Mouse (Mus musculus) neural tube, embryonic 14.5 days (tissue): ENCODE data around the gene Rxfp2. TPM values are rescaled to one million over a fixed set of nuclear protein-coding genes. Genes with fewer than 3 reads are reported as not detected.
A peak's percentile ranks its signal among the peaks of the same experiment; 100 is the strongest.

Source experiments
- ATAC-seq: fragments of 200-750 bp; cut with Nextera tagmentation; 2 replicates; pipeline ENCODE4 v1.8.0; 2017; ENCODE audit warnings: low read depth, mild to moderate bottlenecking, moderate TSS enrichment, moderate library complexity
- H3K27ac ChIP-seq: fragments of 300-500 bp; sonication (generic); 2 replicates; pipeline ENCODE4 v1.5.1; 2014; ENCODE audit warnings: low read depth, mild to moderate bottlenecking, control low read depth, low read length, moderate library complexity, mixed read lengths
- H3K27me3 ChIP-seq: fragments of 300-500 bp; sonication (generic); 2 replicates; pipeline ENCODE4 v1.6.1; 2014; ENCODE audit warnings: low read length; ENCODE audit not compliant: control insufficient read depth, insufficient read depth
- H3K36me3 ChIP-seq: fragments of 300-500 bp; sonication (generic); 2 replicates; pipeline ENCODE4 v1.6.1; 2014; ENCODE audit warnings: low read length, mixed read lengths; ENCODE audit not compliant: control insufficient read depth, insufficient read depth
- H3K4me1 ChIP-seq: fragments of 300-500 bp; sonication (generic); 2 replicates; pipeline ENCODE4 v1.6.1; 2014; ENCODE audit warnings: low read length; ENCODE audit not compliant: control insufficient read depth, insufficient read depth
- H3K4me2 ChIP-seq: fragments of 300-500 bp; sonication (generic); 2 replicates; pipeline ENCODE4 v1.6.1; 2014; ENCODE audit warnings: mild to moderate bottlenecking, low read depth, low read length, control low read depth
- H3K4me3 ChIP-seq: fragments of 300-500 bp; sonication (generic); 2 replicates; pipeline ENCODE4 v1.5.1; 2014; ENCODE audit warnings: low read depth, low read length, control low read depth, mixed read lengths
- H3K9ac ChIP-seq: fragments of 300-500 bp; sonication (generic); replicated peaks from 2 replicates; pipeline ENCODE4 v1.6.1; 2014; ENCODE audit warnings: low read depth, mild to moderate bottlenecking, control low read depth, low read length, mixed read lengths
- H3K9me3 ChIP-seq: fragments of 300-500 bp; sonication (generic); 2 replicates; pipeline ENCODE4 v1.6.1; 2016; ENCODE audit warnings: low read length; ENCODE audit not compliant: control insufficient read depth
- WGBS: fragments of 180-500 bp; shearing (Covaris S2); extraction: QIAGEN DNeasy Blood & Tissue Kit; methylation state at CpG from one replicate; pipeline ENCODE4 v1.1.7; 2014; 5-methylcytosine and 5-hydroxymethylcytosine counted together
- polyA plus RNA-seq: library from polyadenylated mRNA; unstranded; fragments of >200 nt; fragmentation: Nextera tagmentation; extraction: Ambion mirVana; gene quantifications from 2 replicates; pipeline ENCODE4 v1.2.1, GENCODE M21; 2014

Rxfp2 gene
- polyA plus RNA-seq, 1 experiment from 2014 or later: 1.4 TPM

GRCm38 (mm10) chr5:150079866-150080797 is 61.7 kb downstream of the Rxfp2 start:
- Histone ChIP-seq H3K27ac (no peak overlapping the region), H3K27me3 (no peaks in the 10 kb centered on the region), H3K4me2 (peak overlapping the region; percentile 9; the same call in 1 of the 2 replicates), H3K9ac (no peak overlapping the region), H3K4me3 (no peak overlapping the region), H3K36me3 (no peaks in the 10 kb centered on the region), H3K4me1 (peaks cover 5% of the 10 kb centered on the region; the same call in 1 of the 2 replicates), H3K9me3 (no peaks in the 10 kb centered on the region)
- 27% methylated on average over 11 of the region's 12 CpGs for WGBS
- ATAC-seq: peak; percentile 78

GRCm38 (mm10) chr5:150082696-150083095 is 64.2 kb downstream of the Rxfp2 start:
- H3K36me3 ChIP-seq: no peaks in the 10 kb centered on the region
- 92% methylated on average over 14 of the region's 14 CpGs for WGBS
- no peak for ATAC-seq

DNA sequence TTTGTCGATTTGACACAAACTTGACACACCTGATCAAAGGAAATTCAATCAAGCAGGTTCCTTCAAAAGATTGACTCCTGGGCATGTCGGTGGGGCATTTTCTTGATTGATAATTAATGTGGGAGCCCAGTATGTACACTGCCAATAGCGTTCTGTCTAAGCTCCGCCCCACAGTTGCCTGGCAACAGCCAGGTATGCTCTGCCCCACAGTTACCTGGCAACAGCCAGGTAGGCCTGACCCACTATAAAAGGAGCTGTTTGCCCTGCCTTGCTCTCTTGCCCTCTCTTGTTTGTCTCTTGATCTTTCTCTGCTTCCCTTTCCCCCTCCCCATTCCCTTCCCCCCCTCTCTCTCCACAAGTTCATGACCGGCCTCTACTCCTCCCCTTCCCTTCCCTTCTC is 64.7 kb downstream of the Rxfp2 start:
- no peak overlapping the region for H3K4me2 ChIP-seq
- H3K9me3 ChIP-seq: no peaks in the 10 kb centered on the region
- no peak overlapping the region for H3K27ac ChIP-seq
- ATAC-seq: no peak
- H3K9ac ChIP-seq: no peak overlapping the region
- H3K27me3 ChIP-seq: no peaks in the 10 kb centered on the region
- peaks cover 5% of the 10 kb centered on the region; the same call in 1 of the 2 replicates for H3K4me1 ChIP-seq
- H3K4me3 ChIP-seq: no peak overlapping the region
- 75% methylated on average over 5 of the region's 5 CpGs for WGBS
- H3K36me3 ChIP-seq: no peaks in the 10 kb centered on the region

More at GRCm38 (mm10) chr5:150082696-150083095, 64.2 kb downstream of the Rxfp2 start:
- no peak overlapping the region for H3K4me3 ChIP-seq
- no peaks in the 10 kb centered on the region for H3K27me3 ChIP-seq
- no peak overlapping the region for H3K27ac ChIP-seq
- H3K4me1 ChIP-seq: peaks cover 5% of the 10 kb centered on the region; the same call in 1 of the 2 replicates
- H3K4me2 ChIP-seq: no peak overlapping the region
- no peak overlapping the region for H3K9ac ChIP-seq
- no peaks in the 10 kb centered on the region for H3K9me3 ChIP-seq

GRCm38 (mm10) chr5:150097620-150098019 is 79.1 kb downstream of the Rxfp2 start:
- H3K4me2 ChIP-seq: no peak overlapping the region
- no peaks in the 10 kb centered on the region for H3K27me3 ChIP-seq
- H3K4me3 ChIP-seq: no peak overlapping the region
- no peaks in the 10 kb centered on the region for H3K9me3 ChIP-seq
- H3K4me1 ChIP-seq: no peaks in the 10 kb centered on the region
- H3K9ac ChIP-seq: no peak overlapping the region
- H3K27ac ChIP-seq: no peak overlapping the region
- H3K36me3 ChIP-seq: no peaks in the 10 kb centered on the region
- 12% methylated on average over 6 of the region's 6 CpGs for WGBS
- ATAC-seq: peak; percentile 83

- H3K27me3 ChIP-seq: no peaks in the 10 kb centered on the region
- 94% methylated on average over 12 of the region's 12 CpGs for WGBS
- H3K9ac ChIP-seq: no peak overlapping the region
- no peaks in the 10 kb centered on the region for H3K4me1 ChIP-seq
- H3K36me3 ChIP-seq: no peaks in the 10 kb centered on the region
- H3K9me3 ChIP-seq: no peaks in the 10 kb centered on the region
- ATAC-seq: no peak
- H3K4me2 ChIP-seq: no peak overlapping the region
- no peak overlapping the region for H3K4me3 ChIP-seq
- H3K27ac ChIP-seq: no peak overlapping the region
These were observed 80.3 kb downstream of the Rxfp2 start for GRCm38 (mm10) chr5:150098754-150099153.

DNA sequence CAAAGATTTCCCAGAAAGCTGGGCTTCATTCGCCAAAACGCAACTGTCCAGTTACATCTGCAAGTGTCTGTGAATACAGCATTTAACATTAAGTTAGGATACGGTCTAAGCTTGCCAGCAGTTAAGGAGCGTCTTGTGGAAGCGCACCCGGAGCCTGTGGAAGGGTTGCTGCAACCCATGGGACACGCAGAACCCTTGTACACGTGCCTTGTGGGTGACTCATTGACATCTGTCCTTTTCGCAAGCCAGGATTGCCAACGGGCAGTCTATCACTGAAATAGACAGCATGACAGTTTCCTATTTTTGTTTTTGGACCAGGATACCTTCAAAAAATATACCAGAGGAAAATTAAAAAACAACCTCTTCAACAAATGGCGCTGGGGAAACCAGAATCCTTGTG is 83.3 kb downstream of the Rxfp2 start:
- H3K4me2 ChIP-seq: no peak overlapping the region
- H3K27ac ChIP-seq: no peak overlapping the region
- H3K27me3 ChIP-seq: no peaks in the 10 kb centered on the region
- no peak overlapping the region for H3K9ac ChIP-seq
- H3K9me3 ChIP-seq: no peaks in the 10 kb centered on the region
- WGBS: 91% methylated on average over 11 of the region's 11 CpGs
- H3K36me3 ChIP-seq: no peaks in the 10 kb centered on the region
- no peak for ATAC-seq
- no peaks in the 10 kb centered on the region for H3K4me1 ChIP-seq
- H3K4me3 ChIP-seq: no peak overlapping the region

- H3K27ac ChIP-seq: no peak overlapping the region
- no peak for ATAC-seq
- no peak overlapping the region for H3K4me3 ChIP-seq
- H3K4me1 ChIP-seq: no peaks in the 10 kb centered on the region
- H3K9ac ChIP-seq: no peak overlapping the region
- H3K4me2 ChIP-seq: no peak overlapping the region
- 79% methylated on average over 7 of the region's 7 CpGs for WGBS
- no peaks in the 10 kb centered on the region for H3K27me3 ChIP-seq
- no peaks in the 10 kb centered on the region for H3K36me3 ChIP-seq
- H3K9me3 ChIP-seq: no peaks in the 10 kb centered on the region
These were observed 87.9 kb downstream of the Rxfp2 start for GRCm38 (mm10) chr5:150106358-150106757.

DNA sequence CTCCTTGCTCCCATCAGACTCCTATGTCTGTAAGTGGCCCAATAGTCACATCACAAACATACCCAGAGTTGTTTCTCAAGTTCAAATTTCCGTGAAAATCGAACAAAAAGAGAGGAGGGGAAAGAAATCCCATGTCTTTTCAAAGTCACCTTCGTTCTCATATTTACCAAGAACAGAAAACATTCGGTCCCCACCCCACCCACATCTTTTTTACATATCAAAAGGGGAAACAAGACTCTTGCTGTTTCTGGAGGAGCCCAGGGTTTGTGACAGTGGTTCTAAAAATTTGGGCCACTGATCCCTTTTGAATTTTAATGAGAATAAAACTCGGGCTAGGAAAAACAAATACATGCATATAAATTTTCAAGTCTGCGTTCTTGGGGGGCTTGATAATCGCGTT is 92.8 kb downstream of the Rxfp2 start:
- 45% methylated on average over 8 of the region's 8 CpGs for WGBS
- H3K9ac ChIP-seq: no peak overlapping the region

GRCm38 (mm10) chr5:150114007-150114406 is 95.5 kb downstream of the Rxfp2 start:
- Histone ChIP-seq H3K27me3 (no peaks in the 10 kb centered on the region), H3K4me3 (no peak overlapping the region), H3K4me1 (peaks cover 13% of the 10 kb centered on the region), H3K36me3 (no peaks in the 10 kb centered on the region), H3K4me2 (no peak overlapping the region), H3K9me3 (no peaks in the 10 kb centered on the region), H3K27ac (no peak overlapping the region), H3K9ac (no peak overlapping the region)
- WGBS: 74% methylated on average over 7 of the region's 7 CpGs
- ATAC-seq: no peak

More for the DNA sequence above, 92.8 kb downstream of the Rxfp2 start:
- H3K4me3 ChIP-seq: no peak overlapping the region
- H3K27ac ChIP-seq: no peak overlapping the region
- H3K9me3 ChIP-seq: no peaks in the 10 kb centered on the region
- no peaks in the 10 kb centered on the region for H3K36me3 ChIP-seq
- no peak for ATAC-seq
- no peak overlapping the region for H3K4me2 ChIP-seq
- no peaks in the 10 kb centered on the region for H3K27me3 ChIP-seq
- peaks cover 13% of the 10 kb centered on the region for H3K4me1 ChIP-seq
